Mouse (Mus musculus): ENCODE results near the gene Ptprg. TPM values are rescaled to one million over a fixed set of nuclear protein-coding genes. Genes with fewer than 3 reads are reported as not detected.

Gene Ptprg
- total and polyA plus RNA-seq, 2 experiments from 2014 or later: 28.5 to 88.7 TPM

- TF ChIP-seq CTCF (IDR thresholded peaks at IDR 0.05; ENCODE audit: low read depth): no peak
- H3K9ac ChIP-seq: no peak overlapping the region
- no peaks in the 10 kb centered on the region for H3K9me3 ChIP-seq (ENCODE audit: low read length)
- no peak overlapping the region for H3K4me2 ChIP-seq (ENCODE audit: low read depth)
- ATAC-seq (peak; percentile 42; the same call in 1 of the 2 replicates), DNase-seq (no peak)
- no peaks in the 10 kb centered on the region for H3K27me3 ChIP-seq (ENCODE audit: insufficient read depth, low read length)
- no peaks in the 10 kb centered on the region for H3K4me1 ChIP-seq (ENCODE audit: insufficient read depth)
- H3K36me3 ChIP-seq (ENCODE audit: insufficient read depth): no peaks in the 10 kb centered on the region
- H3K4me3 ChIP-seq (ENCODE audit: low read depth, low read length): no peak overlapping the region
- WGBS: 57% methylated on average over 4 of the region's 4 CpGs
- no peak overlapping the region for H3K27ac ChIP-seq (ENCODE audit: low read depth, low read length)
Measured at GRCm38 (mm10) chr14:11678201-11678600, 124.9 kb downstream of the Ptprg start.

GRCm38 (mm10) chr14:11679741-11680140 is 126.4 kb downstream of the Ptprg start:
- Histone ChIP-seq H3K4me3 (ENCODE audit: low read depth, low read length) (no peak overlapping the region), H3K27ac (ENCODE audit: low read depth, low read length) (no peak overlapping the region), H3K27me3 (ENCODE audit: insufficient read depth, low read length) (no peaks in the 10 kb centered on the region), H3K4me2 (ENCODE audit: low read depth) (no peak overlapping the region), H3K4me1 (ENCODE audit: insufficient read depth) (0 out of 2 replicates have a peak, but pooled peaks cover 6% of the 10 kb centered on the region), H3K36me3 (ENCODE audit: insufficient read depth) (no peaks in the 10 kb centered on the region), H3K9ac (no peak overlapping the region), H3K9me3 (ENCODE audit: low read length) (no peaks in the 10 kb centered on the region)
- TF ChIP-seq CTCF (IDR thresholded peaks at IDR 0.05; ENCODE audit: low read depth): no peak
- DNase-seq: no peak
- 81% methylated on average over 3 of the region's 3 CpGs for WGBS
- ATAC-seq: no peak

- Histone ChIP-seq H3K9ac (no peak overlapping the region), H3K4me3 (ENCODE audit: low read depth, low read length) (no peak overlapping the region), H3K27me3 (ENCODE audit: insufficient read depth, low read length) (no peaks in the 10 kb centered on the region), H3K27ac (ENCODE audit: low read depth, low read length) (no peak overlapping the region), H3K36me3 (ENCODE audit: insufficient read depth) (no peaks in the 10 kb centered on the region), H3K4me2 (ENCODE audit: low read depth) (no peak overlapping the region), H3K9me3 (ENCODE audit: low read length) (no peaks in the 10 kb centered on the region), H3K4me1 (ENCODE audit: insufficient read depth) (0 out of 2 replicates have a peak, but pooled peaks cover 6% of the 10 kb centered on the region)
- ATAC-seq (no peak), DNase-seq (no peak)
- TF ChIP-seq CTCF (IDR thresholded peaks at IDR 0.05; ENCODE audit: low read depth): no peak
- 84% methylated on average over 2 of the region's 2 CpGs for WGBS
Measured at GRCm38 (mm10) chr14:11680621-11681020, 127.3 kb downstream of the Ptprg start.

- no peak overlapping the region for H3K4me2 ChIP-seq (ENCODE audit: low read depth)
- H3K4me1 ChIP-seq (ENCODE audit: insufficient read depth): 0 out of 2 replicates have a peak, but pooled peaks cover 6% of the 10 kb centered on the region
- no peak overlapping the region for H3K4me3 ChIP-seq (ENCODE audit: low read depth, low read length)
- H3K27ac ChIP-seq (ENCODE audit: low read depth, low read length): no peak overlapping the region
- H3K9ac ChIP-seq: no peak overlapping the region
- H3K36me3 ChIP-seq (ENCODE audit: insufficient read depth): no peaks in the 10 kb centered on the region
- no peak for TF ChIP-seq CTCF (IDR thresholded peaks at IDR 0.05; ENCODE audit: low read depth)
- 37% methylated on average over 3 of the region's 3 CpGs for WGBS
- no peaks in the 10 kb centered on the region for H3K27me3 ChIP-seq (ENCODE audit: insufficient read depth, low read length)
- no peak for DNase-seq
- H3K9me3 ChIP-seq (ENCODE audit: low read length): no peaks in the 10 kb centered on the region
- ATAC-seq: no peak
Measured at GRCm38 (mm10) chr14:11682441-11682840, 129.1 kb downstream of the Ptprg start.

DNA sequence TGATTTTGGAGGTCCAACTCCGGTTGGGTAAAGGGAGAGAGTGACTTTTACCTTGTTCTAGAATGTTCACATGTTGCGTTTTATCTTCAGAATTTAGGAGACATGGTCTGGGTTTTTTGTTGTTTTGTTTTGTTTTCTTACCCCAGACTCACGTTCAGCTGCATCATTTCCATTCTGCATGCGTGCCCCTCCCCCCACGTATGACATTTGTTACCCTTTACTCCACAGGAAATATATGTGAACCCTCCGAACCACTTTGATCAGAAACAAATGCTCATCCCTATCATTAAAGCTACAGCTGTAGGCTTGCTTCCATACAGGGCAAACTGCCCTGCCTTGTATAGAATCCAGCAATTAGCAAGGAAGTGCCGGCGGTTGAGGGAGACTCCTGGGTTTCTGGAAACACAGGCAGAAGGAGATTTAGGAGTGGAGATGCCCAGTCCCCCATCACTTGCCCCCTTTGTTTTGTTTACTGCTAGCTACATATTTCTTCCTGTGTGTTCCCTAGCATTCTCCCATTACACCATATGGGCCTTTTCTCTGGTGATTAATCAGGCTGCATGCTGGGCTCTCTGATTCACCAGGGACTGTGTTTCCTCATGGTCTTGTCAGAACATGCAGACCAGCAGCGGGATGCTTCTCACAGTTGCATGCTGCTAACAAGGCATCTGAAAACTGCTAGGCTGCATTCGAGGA is 130.2 kb downstream of the Ptprg start:
- Histone ChIP-seq H3K36me3 (ENCODE audit: insufficient read depth) (no peaks in the 10 kb centered on the region), H3K27ac (ENCODE audit: low read depth, low read length) (no peak overlapping the region; the same call in 1 of the 2 replicates), H3K4me2 (ENCODE audit: low read depth) (peak overlapping the region; percentile 10; the same call in 1 of the 2 replicates), H3K9me3 (ENCODE audit: low read length) (no peaks in the 10 kb centered on the region), H3K4me1 (ENCODE audit: insufficient read depth) (0 out of 2 replicates have a peak, but pooled peaks cover 6% of the 10 kb centered on the region), H3K4me3 (ENCODE audit: low read depth, low read length) (no peak overlapping the region), H3K27me3 (ENCODE audit: insufficient read depth, low read length) (no peaks in the 10 kb centered on the region), H3K9ac (no peak overlapping the region)
- WGBS: 25% methylated on average over 10 of the region's 10 CpGs
- TF ChIP-seq CTCF (IDR thresholded peaks at IDR 0.05; ENCODE audit: low read depth): no peak
- peak; percentile 27; the same call in 1 of the 2 replicates for ATAC-seq
- DNase-seq: peak; percentile 18

DNA sequence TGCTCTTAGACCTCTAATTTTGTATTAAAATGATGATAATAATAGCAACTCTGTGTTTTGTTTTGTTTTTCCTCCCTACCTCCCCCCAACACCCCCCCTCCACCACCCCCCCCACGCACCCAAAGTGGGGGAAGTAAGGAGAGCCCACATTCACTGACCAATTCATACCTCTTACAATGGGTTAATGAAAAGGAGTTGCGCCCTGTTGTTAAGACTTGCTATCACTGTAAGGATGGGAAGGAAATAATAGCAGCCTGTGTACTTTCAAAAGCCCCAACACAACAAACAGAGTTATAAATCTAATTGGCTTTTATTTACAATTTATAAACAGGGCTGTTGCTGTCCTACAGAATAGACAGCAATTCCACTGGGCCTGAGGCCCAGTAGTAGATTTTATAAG is 130.8 kb downstream of the Ptprg start:
- 0 out of 2 replicates have a peak, but pooled peaks cover 6% of the 10 kb centered on the region for H3K4me1 ChIP-seq (ENCODE audit: insufficient read depth)
- no peaks in the 10 kb centered on the region for H3K9me3 ChIP-seq (ENCODE audit: low read length)
- H3K36me3 ChIP-seq (ENCODE audit: insufficient read depth): no peaks in the 10 kb centered on the region
- H3K4me2 ChIP-seq (ENCODE audit: low read depth): no peak overlapping the region
- DNase-seq (no peak), ATAC-seq (no peak)
- H3K27me3 ChIP-seq (ENCODE audit: insufficient read depth, low read length): no peaks in the 10 kb centered on the region
- TF ChIP-seq CTCF (IDR thresholded peaks at IDR 0.05; ENCODE audit: low read depth): no peak
- H3K4me3 ChIP-seq (ENCODE audit: low read depth, low read length): no peak overlapping the region
- no peak overlapping the region for H3K9ac ChIP-seq
- WGBS: 23% methylated on average over 2 of the region's 2 CpGs
- no peak overlapping the region for H3K27ac ChIP-seq (ENCODE audit: low read depth, low read length)

GRCm38 (mm10) chr14:11687541-11687940 is 134.2 kb downstream of the Ptprg start:
- TF ChIP-seq CTCF (IDR thresholded peaks at IDR 0.05; ENCODE audit: low read depth): no peak

More at GRCm38 (mm10) chr14:11687541-11687940, 134.2 kb downstream of the Ptprg start:
- DNase-seq: no peak
- Histone ChIP-seq H3K9ac (no peak overlapping the region), H3K4me2 (ENCODE audit: low read depth) (no peak overlapping the region), H3K36me3 (ENCODE audit: insufficient read depth) (no peaks in the 10 kb centered on the region), H3K4me3 (ENCODE audit: low read depth, low read length) (no peak overlapping the region), H3K9me3 (ENCODE audit: low read length) (no peaks in the 10 kb centered on the region), H3K27me3 (ENCODE audit: insufficient read depth, low read length) (no peaks in the 10 kb centered on the region), H3K4me1 (ENCODE audit: insufficient read depth) (0 out of 2 replicates have a peak, but pooled peaks cover 6% of the 10 kb centered on the region), H3K27ac (ENCODE audit: low read depth, low read length) (no peak overlapping the region)
- 81% methylated on average over 1 of the region's 1 CpGs for WGBS
- ATAC-seq: no peak
